Mouse (Mus musculus) heart, postnatal 10 days (tissue): ENCODE data around the gene Nrip3. TPM values are rescaled to one million over a fixed set of nuclear protein-coding genes. Genes with fewer than 3 reads are reported as not detected.
A peak's percentile ranks its signal among the peaks of the same experiment; 100 is the strongest.

ENCODE experiments used
- DNase-seq, 2 experiments: peaks; one replicate each; pipeline ENCODE4 v3.0.0; 2021
- intact Hi-C: fragments of 180-260 bp; cut with DNase I; formaldehyde crosslinking; loops from one replicate; pipeline ENCODE4 v1.15.1; 2025
- total RNA-seq, 2 experiments: library from RNA; stranded (reverse); gene quantifications; 2 replicates each; pipeline ENCODE4 v1.2.3; 2021

Gene Nrip3
- total RNA-seq, 2 experiments from 2014 or later: 0.30 to 0.34 TPM

GRCm38 (mm10) chr7:109768699-109769383 is 13.0 kb downstream of the Nrip3 start:
- DNase-seq: no peak
- intact Hi-C loops: no loop called here

- DNase-seq: no peak
- intact Hi-C loops: no loop called here
These were observed 14.1 kb downstream of the Nrip3 start for GRCm38 (mm10) chr7:109767575-109768350.

- intact Hi-C loops: no loop called here
- no peak for DNase-seq
These were observed 17.8 kb downstream of the Nrip3 start for GRCm38 (mm10) chr7:109764009-109764408.

GRCm38 (mm10) chr7:109756291-109756690 is 25.5 kb downstream of the Nrip3 start:
- no peak for DNase-seq
- intact Hi-C loops: no loop called here

GRCm38 (mm10) chr7:109754034-109754433 is 27.8 kb downstream of the Nrip3 start:
- DNase-seq: no peak
- intact Hi-C loops: no loop called here

- intact Hi-C loops: no loop called here
- peak; percentile 88 for DNase-seq
These were observed 29.6 kb downstream of the Nrip3 start, which contains the start of gene Tmem9b for GRCm38 (mm10) chr7:109752008-109752925. Tmem9b (minus strand) TSS chr7:109752875.

GRCm38 (mm10) chr7:109751427-109752007 is 30.3 kb downstream of the Nrip3 start:
- peak in 1 of 2 experiments; percentile 22 for DNase-seq
- intact Hi-C loops: no loop called here

- intact Hi-C loops: no loop called here
These were observed 34.1 kb downstream of the Nrip3 start for GRCm38 (mm10) chr7:109747747-109748146.

GRCm38 (mm10) chr7:109741703-109742102 is 40.1 kb downstream of the Nrip3 start:
- intact Hi-C loops: no loop called here
- no peak for DNase-seq

More at GRCm38 (mm10) chr7:109747747-109748146, 34.1 kb downstream of the Nrip3 start:
- DNase-seq: no peak

GRCm38 (mm10) chr7:109741060-109741459 is 40.8 kb downstream of the Nrip3 start:
- intact Hi-C loops: no loop called here
- no peak for DNase-seq

- intact Hi-C loops: no loop called here
- no peak for DNase-seq
These were observed 41.9 kb downstream of the Nrip3 start for GRCm38 (mm10) chr7:109739822-109740370.

- no peak for DNase-seq
- intact Hi-C loops: no loop called here
These were observed 47.0 kb downstream of the Nrip3 start for GRCm38 (mm10) chr7:109734806-109735205.

- intact Hi-C loops: no loop called here
These were observed 50.2 kb downstream of the Nrip3 start, which contains the start of gene Ascl3 for GRCm38 (mm10) chr7:109731626-109732025. Ascl3 (minus strand) TSS chr7:109731726.

GRCm38 (mm10) chr7:109723697-109724096 is 58.1 kb downstream of the Nrip3 start, which contains the start of gene BC051019:
BC051019 (minus strand) TSS chr7:109723850.
- intact Hi-C loops: no loop called here
- no peak for DNase-seq

More at GRCm38 (mm10) chr7:109731626-109732025, 50.2 kb downstream of the Nrip3 start, which contains the start of gene Ascl3:
- no peak for DNase-seq

GRCm38 (mm10) chr7:109723114-109723513 is 58.7 kb downstream of the Nrip3 start:
- intact Hi-C loops: no loop called here
- no peak for DNase-seq

GRCm38 (mm10) chr7:109722618-109723017 is 59.2 kb downstream of the Nrip3 start:
- intact Hi-C loops: no loop called here
- no peak for DNase-seq

- DNase-seq: peak; percentile 52 to 65
- intact Hi-C loops: loop anchor here (2.0 kb wide), 1 partner anchor 190 kb away; no protein-coding TSS in a partner anchor
These were observed 62.5 kb downstream of the Nrip3 start for GRCm38 (mm10) chr7:109719286-109719685.

- intact Hi-C loops: no loop called here
- no peak for DNase-seq
These were observed 68.3 kb downstream of the Nrip3 start for GRCm38 (mm10) chr7:109713434-109713982.

GRCm38 (mm10) chr7:109712198-109712597 is 69.6 kb downstream of the Nrip3 start:
- intact Hi-C loops: no loop called here
- no peak for DNase-seq

- intact Hi-C loops: no loop called here
- no peak for DNase-seq
These were observed 71.8 kb downstream of the Nrip3 start for GRCm38 (mm10) chr7:109710069-109710468.
